Mouse (Mus musculus) embryo, embryonic 10 days (tissue): ENCODE data around the gene Cdca3.

ENCODE experiments used
- DNase-seq: peaks from one replicate; pipeline ENCODE4 v3.0.0-alpha.2; 2015; ENCODE audit warnings: low spot score

The Cdca3 gene

GRCm38 (mm10) chr6:124834512-124835081 is 5.2 kb downstream of the Cdca3 start:
- DNase-seq = no peak

DNA sequence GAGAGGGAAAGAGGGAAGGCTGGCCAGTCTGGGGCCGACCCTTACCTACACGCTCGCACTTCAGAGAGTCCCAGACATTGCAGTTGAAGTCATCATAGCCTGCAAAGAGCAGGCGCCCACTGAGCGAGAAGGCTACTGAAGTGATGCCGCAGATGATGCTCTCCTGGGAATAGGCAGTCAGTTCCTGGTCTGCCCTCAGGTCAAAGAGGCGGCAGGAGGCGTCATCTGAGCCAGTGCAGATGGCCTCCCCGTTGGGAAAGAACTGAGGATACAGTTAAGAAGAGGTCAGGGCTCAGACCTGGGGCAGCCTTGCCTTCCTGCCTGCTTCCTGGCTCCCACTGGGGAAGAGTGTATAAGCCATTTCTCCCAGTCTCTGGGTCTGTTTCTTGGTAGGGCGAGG is 6.2 kb downstream of the Cdca3 start:
- peak; percentile 67 for DNase-seq

DNA sequence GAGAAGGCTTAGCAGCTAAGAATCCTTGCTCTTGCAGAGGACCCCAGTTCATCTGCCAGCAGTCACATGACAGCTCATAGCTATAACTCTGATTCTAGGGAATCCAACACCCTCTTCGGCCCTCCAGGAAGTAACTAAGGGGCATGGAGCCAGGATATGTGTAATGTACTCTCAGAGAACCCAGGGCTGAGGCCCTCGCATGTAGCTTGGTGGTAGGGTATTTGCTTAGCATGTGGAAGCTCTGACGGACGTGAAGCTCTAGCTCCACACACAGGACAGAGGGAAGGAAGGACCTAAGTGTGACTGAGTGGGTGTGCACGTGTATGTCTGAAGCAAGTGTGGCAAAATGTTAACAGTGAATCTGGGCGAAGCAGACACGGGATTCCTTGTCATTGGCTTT is 7.1 kb downstream of the Cdca3 start:
- no peak for DNase-seq

DNA sequence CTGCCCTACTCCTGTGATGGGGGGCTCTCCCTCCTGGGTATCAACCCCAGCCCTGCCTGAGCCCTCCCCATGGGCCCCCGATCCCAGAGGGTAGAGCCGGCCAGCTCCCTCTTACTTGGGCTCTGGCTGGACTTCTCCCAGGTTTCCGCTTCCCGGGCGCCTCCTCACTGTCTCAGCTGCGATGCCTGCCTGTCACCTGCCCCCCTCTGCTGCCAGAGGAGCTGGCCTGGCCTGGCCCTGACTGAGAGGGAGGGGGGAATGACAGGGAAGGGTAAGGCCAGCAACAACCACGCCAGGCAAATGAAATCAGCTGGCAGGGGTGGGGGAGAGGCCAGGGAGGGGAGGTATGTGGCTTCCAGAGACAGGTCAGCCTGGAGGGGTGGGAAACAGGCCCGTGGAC is 10.5 kb downstream of the Cdca3 start:
- DNase-seq = no peak

- DNase-seq = no peak
These were observed 11.2 kb downstream of the Cdca3 start, which contains the start of gene Gnb3 for GRCm38 (mm10) chr6:124840241-124841167. Gene Gnb3, minus strand, starts transcription at chr6:124840275.

DNA sequence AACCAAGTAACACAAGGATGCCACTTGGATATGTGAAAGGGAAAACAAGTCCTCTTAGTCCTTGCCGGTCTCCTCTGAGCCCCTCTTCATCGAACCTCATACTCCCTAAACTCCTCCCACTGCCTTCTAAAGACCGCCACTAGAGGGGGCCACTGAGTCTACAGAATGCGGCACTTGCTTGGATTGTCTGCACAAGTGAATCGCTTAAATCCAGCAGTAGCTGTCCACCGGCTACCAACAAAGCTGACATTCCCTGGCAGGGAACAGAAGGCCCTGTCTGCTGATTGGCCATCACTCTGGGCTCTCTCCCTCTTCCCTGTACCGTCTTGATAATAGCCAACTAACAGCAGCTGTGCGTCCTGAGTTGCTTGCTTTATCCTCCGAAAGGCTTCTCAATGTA is 18.0 kb downstream of the Cdca3 start:
- DNase-seq = peak; percentile 94

GRCm38 (mm10) chr6:124850535-124850934 is 21.2 kb downstream of the Cdca3 start:
- DNase-seq = no peak

GRCm38 (mm10) chr6:124854647-124855046 is 25.3 kb downstream of the Cdca3 start:
- no peak for DNase-seq

GRCm38 (mm10) chr6:124856321-124856720 is 27.0 kb downstream of the Cdca3 start:
- DNase-seq = peak; percentile 82

DNA sequence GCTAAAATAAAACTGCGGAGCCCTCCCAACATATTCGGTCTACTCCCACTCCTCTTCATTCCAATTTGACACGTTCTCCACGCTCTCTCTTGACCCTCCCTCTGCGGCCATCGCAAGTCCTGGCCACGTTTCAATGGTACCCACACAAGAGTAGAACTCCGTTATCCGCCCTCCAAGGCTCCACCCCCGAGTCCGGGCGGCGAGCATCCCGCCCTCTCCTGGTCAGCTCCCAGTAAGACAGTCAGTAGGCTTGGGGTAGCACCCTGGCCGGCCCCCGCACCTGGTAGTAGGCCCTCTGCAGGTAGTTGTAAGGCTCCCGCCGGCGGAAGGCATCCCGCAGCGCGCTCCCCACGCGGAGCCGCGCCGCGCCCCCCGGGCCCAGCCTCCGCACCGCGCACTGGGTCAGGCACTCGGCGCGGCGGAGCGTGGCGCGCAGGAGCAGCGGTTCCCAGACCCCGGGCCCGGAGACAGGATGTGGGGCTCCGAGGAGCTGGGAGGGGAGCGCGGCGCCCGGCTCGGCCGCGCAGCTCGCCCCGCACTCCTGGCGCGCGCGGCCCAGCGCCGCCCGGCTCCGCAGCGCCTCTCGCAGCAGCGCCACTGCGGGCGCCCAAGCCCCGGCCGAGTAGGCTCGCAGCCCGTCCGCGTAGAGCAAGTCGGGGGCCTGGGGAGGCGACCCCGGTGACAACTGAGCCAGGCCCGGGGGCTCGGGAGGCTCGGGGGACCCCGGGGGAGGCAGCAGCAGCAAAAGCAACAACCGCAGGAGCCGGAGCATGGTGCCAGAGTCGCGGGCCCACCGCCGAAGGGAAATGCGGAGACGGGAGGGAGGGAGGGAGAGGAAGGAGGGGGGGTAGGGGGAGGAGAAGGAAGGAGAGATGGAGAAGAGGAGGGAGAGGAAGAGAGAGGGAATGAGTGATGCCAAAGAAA is 27.8 kb downstream of the Cdca3 start, which contains the start of gene P3h3:
Gene P3h3 (minus strand): TSS at position 837 of the 924 bp plus-strand sequence.
- DNase-seq = peak; percentile 91

DNA sequence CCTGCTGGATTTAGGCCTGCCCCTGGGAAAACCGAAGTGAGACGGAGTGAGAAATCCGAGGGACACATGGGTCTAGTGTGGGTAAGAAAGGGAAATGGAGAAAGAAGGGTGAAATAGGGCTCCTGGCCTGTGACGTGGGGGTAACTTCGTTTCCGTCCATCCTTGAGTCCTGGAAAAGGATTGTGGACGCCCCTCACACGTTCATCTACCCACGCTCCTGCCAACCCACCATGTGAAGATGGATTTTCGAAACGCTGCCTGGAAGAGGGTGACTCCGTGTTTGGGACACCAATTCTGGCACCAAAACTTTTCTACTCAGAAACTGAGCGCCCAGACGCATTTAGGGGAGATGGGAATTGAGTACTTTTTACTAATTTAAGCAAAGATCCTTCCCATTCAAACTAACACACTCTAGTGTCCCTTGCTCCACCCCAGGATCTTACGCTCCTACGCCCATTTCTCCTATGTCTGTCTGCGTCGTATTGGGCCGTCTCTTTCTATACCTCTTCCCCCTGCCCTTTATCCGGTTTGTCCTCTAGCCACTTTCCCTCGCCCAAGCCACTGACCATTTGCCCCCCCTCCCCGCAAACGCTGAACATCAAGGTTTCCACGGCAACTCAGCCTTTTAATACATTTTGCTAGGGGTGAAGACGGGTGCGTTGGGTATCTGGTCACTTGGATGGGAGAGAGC is 28.6 kb downstream of the Cdca3 start:
- DNase-seq = no peak

DNA sequence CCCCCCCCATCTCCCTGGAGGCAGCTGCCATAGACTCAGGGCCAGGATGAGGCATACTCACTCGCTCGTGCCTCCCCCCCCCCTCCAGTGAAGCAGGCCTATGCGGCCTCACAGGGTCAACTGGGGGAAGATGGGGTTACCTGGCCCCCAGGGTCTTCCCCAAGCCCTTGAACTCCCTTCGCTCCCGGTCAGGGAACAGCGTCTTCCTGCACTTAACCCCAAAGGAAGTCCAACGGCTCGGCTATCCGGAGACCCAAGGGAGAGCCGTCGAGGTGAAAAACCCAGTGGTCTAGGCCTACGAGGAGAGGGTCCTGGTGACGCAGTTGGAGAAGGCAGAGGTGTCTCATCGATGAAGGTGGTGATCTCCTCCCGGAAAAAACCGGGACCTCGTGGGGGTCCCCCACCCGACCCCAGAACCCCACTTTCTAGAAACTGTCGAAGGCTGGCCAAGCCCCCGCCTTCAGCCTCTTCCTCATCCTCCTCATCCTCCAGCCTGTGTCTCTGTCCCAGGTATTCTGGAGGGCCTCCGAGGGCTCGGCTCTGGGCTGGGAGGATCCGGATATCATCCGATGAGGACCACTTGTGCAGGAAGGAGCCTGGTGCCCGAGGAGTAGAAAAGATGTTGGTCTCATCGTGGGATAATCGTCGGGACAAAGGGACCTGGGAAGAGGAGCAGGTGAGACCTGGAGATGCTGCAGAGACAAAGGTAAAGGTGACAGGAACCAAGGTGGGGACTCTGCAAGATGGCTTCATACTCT is 29.4 kb downstream of the Cdca3 start:
- no peak for DNase-seq

DNA sequence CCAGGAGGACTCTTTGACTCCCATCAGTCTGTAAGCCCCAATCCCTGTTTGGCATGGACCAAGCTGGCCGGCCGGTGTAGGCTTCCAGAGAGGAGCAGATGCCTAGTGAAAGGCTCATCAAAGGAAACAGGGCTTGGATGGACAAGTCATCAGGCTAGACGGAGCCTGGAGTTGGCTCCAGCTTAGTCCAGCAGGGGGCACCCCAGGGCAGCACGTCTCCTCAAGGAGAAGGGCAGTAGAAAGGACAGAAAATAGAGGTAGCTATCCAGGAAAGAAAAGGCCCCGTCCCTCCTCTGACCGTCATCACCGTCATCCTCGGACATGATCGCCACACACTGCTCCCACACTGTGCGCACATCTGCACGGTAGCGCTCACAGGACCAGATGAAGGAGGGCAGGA is 30.4 kb downstream of the Cdca3 start:
- peak; percentile 90 for DNase-seq

GRCm38 (mm10) chr6:124860511-124860910 is 31.2 kb downstream of the Cdca3 start:
- no peak for DNase-seq

- no peak for DNase-seq
These were observed 31.9 kb downstream of the Cdca3 start for GRCm38 (mm10) chr6:124861266-124861665.

GRCm38 (mm10) chr6:124861802-124862201 is 32.5 kb downstream of the Cdca3 start:
- DNase-seq = no peak

GRCm38 (mm10) chr6:124862406-124863124 is 33.2 kb downstream of the Cdca3 start:
- DNase-seq = no peak

DNA sequence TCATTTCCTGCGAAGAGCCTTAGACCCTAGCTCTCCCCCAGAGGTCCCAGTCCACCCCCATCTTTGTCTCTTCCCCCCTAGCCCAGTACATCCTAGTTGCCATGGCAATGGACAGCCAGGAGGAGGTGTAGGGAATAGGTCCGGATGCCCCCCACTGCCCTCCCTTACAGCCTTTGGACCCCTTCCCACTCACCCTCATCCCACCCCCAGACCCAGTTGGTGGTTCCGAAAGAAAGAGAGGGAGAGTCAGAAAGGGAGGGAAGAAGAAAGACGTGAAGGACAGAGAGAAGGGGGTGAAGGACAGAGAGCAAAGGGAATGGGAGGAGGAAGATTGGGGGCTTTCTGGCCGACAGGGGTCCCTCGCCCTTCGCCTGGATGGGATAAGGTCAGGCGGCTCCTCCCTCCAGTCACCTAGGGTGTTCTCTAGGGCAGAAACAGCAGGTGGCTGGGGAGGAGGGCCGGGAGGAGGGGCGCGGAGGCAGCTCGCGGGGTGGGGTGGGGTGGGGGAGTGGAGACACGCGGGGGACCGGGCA is 33.8 kb downstream of the Cdca3 start:
- DNase-seq = peak; percentile 60

DNA sequence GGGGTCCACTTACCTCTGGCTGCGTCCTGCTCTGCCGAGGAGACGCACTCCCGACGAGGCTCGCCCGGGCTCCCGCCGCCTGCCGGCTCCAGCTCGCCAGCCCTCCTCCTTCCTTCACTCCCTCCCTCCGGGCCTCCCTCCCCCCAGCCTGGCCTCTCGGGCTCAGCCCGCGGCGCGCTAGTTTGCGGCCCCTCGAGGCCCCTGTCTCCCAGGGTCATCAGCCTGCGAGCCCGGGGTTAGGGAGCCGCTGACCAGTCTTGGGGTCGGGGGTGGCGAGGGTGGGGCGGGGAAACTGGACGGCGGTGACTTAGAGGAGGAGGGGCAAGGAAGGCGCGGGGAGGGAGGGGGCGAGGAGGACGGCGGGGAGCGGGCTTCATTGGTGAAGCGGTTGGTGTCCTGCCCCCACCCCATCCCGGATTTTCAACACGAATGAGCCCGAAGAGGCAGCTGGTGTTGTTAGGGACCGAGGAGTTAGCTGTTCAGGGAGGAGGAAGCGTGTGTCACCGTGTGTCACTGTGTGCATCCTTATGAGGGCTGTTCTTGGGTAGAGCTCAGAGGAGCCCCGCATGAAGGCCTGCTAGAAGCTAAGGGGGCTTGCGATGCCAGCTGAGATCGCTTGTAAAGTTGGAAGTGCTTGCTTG is 34.4 kb downstream of the Cdca3 start, which contains the start of gene Gpr162:
Gene Gpr162 (minus strand): TSS at position 326 of the 641 bp plus-strand sequence.
- peak; percentile 74 for DNase-seq
